Mouse (Mus musculus): ENCODE data around the gene Cachd1.

- TF ChIP-seq CTCF (conservative IDR thresholded peaks at IDR 0.05; ENCODE audit: low read length) (no peak), NANOG (IDR thresholded peaks at IDR 0.05; ENCODE audit: borderline replicate concordance, low read length) (no peak), POU5F1 (IDR thresholded peaks at IDR 0.05; ENCODE audit: borderline replicate concordance, low read length) (no peak)
Measured at GRCm38 (mm10) chr4:100987187-100987586, 210.7 kb downstream of the Cachd1 start.
